Mouse (Mus musculus) bone marrow macrophage, adult 2 months (primary cell): Measurements from ENCODE around the gene Qpctl.

ENCODE experiments used
- CTCF ChIP-seq: IDR thresholded peaks from 2 replicates; pipeline ENCODE4 v1.5.1; 2012; ENCODE audit warnings: low read depth, mild to moderate bottlenecking, low read length, moderate library complexity
- POLR2A ChIP-seq: IDR thresholded peaks from 2 replicates; pipeline ENCODE4 v1.6.1; 2012; ENCODE audit warnings: mild to moderate bottlenecking, low read depth, low read length, borderline replicate concordance

GRCm38 (mm10) chr7:19095751-19096110, 53.4 kb downstream of the Qpctl start:
- TF ChIP-seq CTCF, result no peak
- TF ChIP-seq POLR2A, result no peak
